Mouse (Mus musculus): Measurements from ENCODE around the gene Hist1h2be.

DNA sequence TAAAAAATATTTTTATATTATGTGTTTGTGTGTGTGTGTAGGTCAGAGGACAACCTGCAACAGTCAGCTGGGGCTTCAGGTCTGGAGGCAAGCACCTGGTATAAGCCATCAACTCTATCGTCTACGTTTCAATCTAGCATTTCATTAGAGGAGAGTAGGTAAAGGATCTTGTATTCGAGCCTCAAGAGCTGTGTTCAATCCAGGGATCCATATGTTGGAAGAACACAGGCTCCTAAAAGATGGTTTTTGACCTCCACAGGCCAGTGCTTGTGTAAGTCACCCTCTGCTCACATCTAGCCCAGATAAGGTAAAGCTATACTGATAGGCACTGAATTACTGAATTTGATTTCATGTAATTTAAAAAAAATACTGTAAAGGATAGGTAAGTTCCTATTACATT lies 64.0 kb downstream of the Hist1h2be start:
- no peak for TF ChIP-seq CTCF (IDR thresholded peaks at IDR 0.05; ENCODE audit: borderline replicate concordance, insufficient read depth, low read depth, low read length)
- no peak for TF ChIP-seq POLR2A (IDR thresholded peaks at IDR 0.05; ENCODE audit: borderline replicate concordance, insufficient read depth, low read length)

Measured in cerebellum, adult 2 months (tissue).